Mouse (Mus musculus): ENCODE measurements at regions not wholly inside any gene's neighbourhood (a gene's known extent, or its start where the extent isn't known, plus 50 kb on each side); places are given as distances from the start of the nearest gene placed in this dataset.

DNA sequence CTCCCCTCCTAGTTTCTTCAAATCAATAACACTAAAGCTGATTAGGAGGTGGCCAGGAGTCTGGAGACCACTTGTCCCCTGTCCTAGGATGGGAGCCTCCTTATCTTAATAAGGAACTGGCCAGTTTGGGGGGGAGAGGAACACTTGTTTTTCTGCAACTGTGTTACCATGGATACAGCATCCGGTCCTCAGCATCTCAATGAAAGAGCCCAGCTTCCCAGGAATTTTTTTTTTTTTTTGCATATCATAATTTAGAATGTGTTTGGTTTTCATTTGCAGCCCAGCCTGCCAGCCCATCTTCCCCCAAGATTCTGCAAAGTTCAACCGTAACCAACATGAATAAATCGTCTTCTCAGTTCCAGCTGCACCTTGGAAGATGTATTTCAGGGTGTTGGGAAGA is 93.6 kb downstream of the Tmem130 start:
- H3K27me3 ChIP-seq (ENCODE audit: insufficient read depth, poor library complexity, severe bottlenecking) = peaks cover 10% of the 10 kb centered on the region; the same call in 1 of the 2 replicates
- no peaks in the 10 kb centered on the region for H3K9me3 ChIP-seq
- DNase-seq (ENCODE audit: low spot score) = no peak
- no peak overlapping the region for H3K27ac ChIP-seq
- H3K4me1 ChIP-seq (replicated peaks) = no peaks in the 10 kb centered on the region
- H3K4me3 ChIP-seq = no peak overlapping the region
- no peaks in the 10 kb centered on the region for H3K36me3 ChIP-seq
- 83% methylated on average over 3 of the region's 3 CpGs for WGBS

GRCm38 (mm10) chr5:144678815-144679750 is 82.5 kb downstream of the Tmem130 start:
- 91% methylated on average over 13 of the region's 13 CpGs for WGBS
- DNase-seq (ENCODE audit: low spot score) = no peak
- Histone ChIP-seq H3K36me3 (no peaks in the 10 kb centered on the region), H3K4me1 (replicated peaks) (no peaks in the 10 kb centered on the region), H3K27ac (no peak overlapping the region), H3K27me3 (ENCODE audit: insufficient read depth, poor library complexity, severe bottlenecking) (no peaks in the 10 kb centered on the region), H3K4me3 (no peak overlapping the region), H3K9me3 (no peaks in the 10 kb centered on the region)

GRCm38 (mm10) chr5:144684184-144684583 is 77.4 kb downstream of the Tmem130 start:
- DNase-seq (ENCODE audit: low spot score) = no peak
- H3K4me3 ChIP-seq = no peak overlapping the region
- H3K9me3 ChIP-seq = no peaks in the 10 kb centered on the region
- peaks cover 2% of the 10 kb centered on the region; the same call in 1 of the 2 replicates for H3K4me1 ChIP-seq (replicated peaks)
- no peak overlapping the region for H3K27ac ChIP-seq
- H3K27me3 ChIP-seq (ENCODE audit: insufficient read depth, poor library complexity, severe bottlenecking) = no peaks in the 10 kb centered on the region
- H3K36me3 ChIP-seq = no peaks in the 10 kb centered on the region
- WGBS = 80% methylated on average over 1 of the region's 1 CpGs
